Mouse (Mus musculus): ENCODE data around the gene St3gal2.

DNA sequence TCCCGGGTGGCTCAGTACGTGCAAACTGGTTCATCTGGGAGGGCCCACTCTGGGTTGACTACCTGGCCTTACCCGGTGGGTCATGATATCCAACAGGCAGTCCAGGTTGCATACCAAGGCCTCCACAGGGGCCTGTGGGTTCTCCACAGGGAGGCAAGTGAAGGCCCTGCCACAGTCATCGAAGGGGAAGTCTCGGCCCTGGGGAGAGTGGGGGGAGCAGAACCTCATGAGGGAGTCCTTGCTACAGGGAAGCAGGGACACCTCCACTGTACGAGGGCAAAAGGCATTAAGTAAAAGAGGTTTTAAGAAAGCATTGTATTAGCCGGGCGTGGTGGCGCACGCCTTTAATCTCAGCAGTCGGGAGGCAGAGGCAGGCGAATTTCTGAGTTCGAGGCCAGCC is 23.9 kb upstream of the St3gal2 start:
- no peak for TF ChIP-seq CTCF (IDR thresholded peaks at IDR 0.05; ENCODE audit: control insufficient read depth, insufficient read depth, insufficient replicate concordance, low read depth, low read length)
- TF ChIP-seq POLR2A (IDR thresholded peaks at IDR 0.05; ENCODE audit: control insufficient read depth, low read depth, low read length) = no peak
